Mouse (Mus musculus): ENCODE data around the gene Kcnip4.

The Kcnip4 gene

DNA sequence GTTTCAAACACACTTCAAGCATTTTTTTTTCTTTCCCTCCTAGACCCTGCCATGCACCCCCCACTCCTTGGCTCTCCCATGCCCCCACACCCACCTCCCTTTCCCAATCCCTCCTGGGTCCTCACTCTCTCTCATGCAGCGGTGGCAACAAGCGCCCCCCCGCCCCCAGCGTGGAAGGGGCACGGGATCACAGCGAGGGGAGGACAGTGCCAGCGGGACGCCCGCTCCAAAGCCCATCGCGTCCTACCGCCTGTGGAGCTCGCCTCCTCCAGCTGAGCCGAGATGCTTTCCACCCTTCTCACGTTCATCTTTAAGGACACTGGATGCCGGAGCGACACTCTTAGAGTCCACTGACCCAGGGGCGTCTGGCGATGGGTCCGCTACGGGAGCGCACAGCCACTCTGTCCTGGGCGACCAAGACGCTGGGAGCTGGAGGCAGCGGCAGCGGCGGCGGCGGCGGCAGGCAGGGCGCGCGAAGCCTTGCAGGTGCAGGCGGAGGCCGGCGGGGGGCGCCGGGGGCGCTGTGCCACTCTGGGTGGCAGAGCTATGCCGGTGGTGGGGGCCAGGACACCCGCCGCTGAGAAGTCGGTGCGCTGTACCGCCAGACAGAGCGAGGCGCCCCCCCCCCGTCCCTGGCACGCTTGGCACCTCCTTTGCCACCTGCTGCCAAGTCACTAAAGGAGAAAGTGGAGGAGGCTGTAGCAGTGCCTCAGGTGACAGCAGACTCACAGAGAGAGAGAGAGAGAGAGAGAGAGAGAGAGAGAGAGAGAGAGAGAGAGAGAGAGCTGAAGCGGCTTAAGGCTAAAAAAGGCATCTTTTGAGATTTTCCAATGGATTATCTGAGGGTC lies at the start of gene Kcnip4:
Kcnip4 (minus strand) TSS at position 514 of the 848 bp plus-strand sequence.
- no peak for DNase-seq (ENCODE audit: low read depth)

GRCm38 (mm10) chr5:49571876-49572275 lies 47.2 kb upstream of the Kcnip4 start:
- DNase-seq (ENCODE audit: low read depth), result no peak

DNA sequence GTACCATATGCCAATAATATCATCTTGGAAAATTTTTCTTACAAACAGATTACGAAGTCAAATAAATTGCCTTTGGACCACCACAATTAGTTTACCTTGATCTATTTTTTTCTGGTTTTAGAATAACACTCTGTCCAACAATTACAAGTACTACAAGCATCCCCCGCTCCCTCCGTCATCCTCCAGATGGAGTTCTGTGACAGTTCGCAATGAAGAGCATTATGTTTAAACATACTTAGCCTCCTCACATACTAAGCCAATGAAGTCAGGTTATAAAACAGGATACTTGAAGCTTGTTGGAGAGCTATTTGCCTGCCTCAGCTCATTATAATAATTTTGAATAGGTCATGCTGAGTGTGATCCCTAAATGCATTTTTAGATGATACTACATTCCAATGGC lies 39.0 kb upstream of the Kcnip4 start:
- no peak for DNase-seq (ENCODE audit: low read depth)

- DNase-seq (ENCODE audit: low read depth), result no peak
Measured at GRCm38 (mm10) chr5:49557436-49557835, 32.7 kb upstream of the Kcnip4 start.

DNA sequence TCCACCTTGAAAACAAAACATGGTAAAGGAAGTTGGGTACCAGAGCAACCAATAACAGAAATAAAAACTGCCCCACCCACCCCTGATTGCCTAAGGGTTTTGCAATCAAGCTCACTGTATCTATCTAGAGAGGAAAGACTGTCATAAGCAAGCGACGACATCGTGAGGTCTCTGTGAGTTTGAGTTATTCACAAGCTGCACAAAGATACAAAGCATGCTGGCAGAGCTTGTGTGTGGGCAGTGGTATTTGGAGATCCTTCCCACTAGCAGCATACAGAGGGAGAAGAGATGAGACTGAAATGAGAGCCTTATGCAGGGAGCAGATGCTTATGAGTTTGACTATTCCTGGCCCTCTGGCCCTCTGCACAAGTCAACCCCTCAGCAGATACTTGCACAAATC lies 23.2 kb upstream of the Kcnip4 start:
- DNase-seq (ENCODE audit: low read depth), result no peak

GRCm38 (mm10) chr5:49529362-49529761 lies 4.7 kb upstream of the Kcnip4 start:
- no peak for DNase-seq (ENCODE audit: low read depth)

DNA sequence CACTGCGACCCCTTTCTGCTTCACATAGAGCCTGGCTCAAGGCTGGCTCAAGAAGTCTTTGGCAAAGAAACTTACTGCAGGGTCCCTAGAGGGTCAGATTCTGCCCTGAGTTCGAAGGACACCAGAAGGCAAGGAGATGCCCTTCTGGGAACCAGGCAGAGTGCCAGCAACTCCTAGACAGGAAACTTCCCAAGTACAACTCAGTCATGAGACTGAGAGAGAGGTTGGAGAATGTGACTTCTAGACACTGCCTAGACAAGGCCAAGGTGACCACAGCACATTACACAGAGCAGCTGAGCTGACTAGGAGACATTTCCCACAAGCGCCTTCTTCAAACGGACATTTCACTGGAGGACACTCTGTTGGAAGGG lies 520 bp upstream of the Kcnip4 start:
- no peak for DNase-seq (ENCODE audit: low read depth)

DNA sequence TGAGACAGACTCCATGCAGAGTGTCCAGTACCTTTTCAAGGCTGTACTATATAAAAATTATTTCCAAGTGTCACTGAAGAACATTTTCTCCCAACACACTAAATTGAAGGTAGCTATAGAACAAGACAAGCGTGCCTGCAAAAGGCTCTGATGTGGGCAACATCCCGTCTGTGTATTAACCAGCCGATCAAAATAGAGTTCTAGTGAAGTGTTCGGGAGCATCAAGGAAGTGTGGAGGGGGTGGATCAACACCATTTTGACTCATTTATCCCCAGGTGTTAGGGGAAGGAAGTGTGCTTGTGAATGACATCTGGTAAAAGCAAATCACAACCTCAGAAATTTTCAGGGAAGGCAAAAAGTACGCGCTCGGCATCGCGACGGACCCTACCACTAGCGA lies 712 bp downstream of the Kcnip4 start:
- no peak for DNase-seq (ENCODE audit: low read depth)

GRCm38 (mm10) chr5:49522986-49523385 lies 1.7 kb downstream of the Kcnip4 start:
- no peak for DNase-seq (ENCODE audit: low read depth)

- DNase-seq (ENCODE audit: low read depth), result no peak
Measured at GRCm38 (mm10) chr5:49498743-49499142, 26.0 kb downstream of the Kcnip4 start.

DNA sequence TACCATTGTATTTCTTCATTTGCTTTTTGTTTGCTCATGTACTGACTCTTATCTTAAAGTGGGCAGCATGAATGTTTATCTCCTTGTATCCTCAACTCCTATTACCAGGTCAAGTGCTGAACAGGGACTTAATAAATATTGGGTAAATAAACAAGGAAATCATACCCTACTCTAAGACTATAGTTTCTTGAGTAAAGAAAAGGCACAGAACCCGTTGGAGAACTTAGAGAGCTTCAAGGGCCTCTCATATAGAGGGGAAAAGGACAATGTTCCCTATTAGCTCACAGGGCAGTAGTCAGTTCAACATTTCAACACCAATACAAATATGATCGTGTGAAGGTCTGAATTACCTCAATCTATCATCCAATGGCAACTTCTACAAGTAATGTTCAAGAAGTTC lies 37.4 kb downstream of the Kcnip4 start:
- no peak for DNase-seq (ENCODE audit: low read depth)

- no peak for DNase-seq (ENCODE audit: low read depth)
Measured at GRCm38 (mm10) chr5:49470738-49471137, 54.0 kb downstream of the Kcnip4 start.

DNA sequence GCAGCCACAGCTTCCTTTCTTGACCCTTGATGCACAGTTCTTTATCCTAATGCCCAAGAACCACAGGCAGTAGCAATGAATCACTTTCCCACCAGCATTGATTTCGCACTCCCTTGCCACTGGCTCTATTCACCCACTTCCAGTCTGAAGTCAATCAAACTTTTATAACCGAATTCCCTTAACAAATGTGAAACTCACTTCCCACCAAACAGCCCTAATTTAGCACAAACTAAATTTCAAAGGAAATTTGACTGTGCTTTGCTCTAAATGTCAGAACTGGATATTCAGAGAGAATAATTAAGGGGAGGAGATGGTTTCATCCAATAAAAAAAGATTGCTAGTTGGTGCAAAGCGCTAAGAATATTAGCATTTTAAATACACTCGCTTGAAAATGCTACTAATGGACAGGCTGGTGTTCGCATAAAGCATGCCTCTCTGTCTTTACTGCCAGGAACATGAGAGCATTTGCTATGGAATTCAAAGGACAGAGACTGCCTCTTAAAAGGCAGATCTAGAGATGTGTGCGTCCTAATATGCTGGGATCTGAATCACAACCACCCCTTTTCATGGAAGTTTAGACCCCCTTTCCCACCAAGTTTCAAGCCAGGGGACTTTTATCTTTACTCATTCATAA lies 63.9 kb downstream of the Kcnip4 start:
- no peak for DNase-seq (ENCODE audit: low read depth)

DNA sequence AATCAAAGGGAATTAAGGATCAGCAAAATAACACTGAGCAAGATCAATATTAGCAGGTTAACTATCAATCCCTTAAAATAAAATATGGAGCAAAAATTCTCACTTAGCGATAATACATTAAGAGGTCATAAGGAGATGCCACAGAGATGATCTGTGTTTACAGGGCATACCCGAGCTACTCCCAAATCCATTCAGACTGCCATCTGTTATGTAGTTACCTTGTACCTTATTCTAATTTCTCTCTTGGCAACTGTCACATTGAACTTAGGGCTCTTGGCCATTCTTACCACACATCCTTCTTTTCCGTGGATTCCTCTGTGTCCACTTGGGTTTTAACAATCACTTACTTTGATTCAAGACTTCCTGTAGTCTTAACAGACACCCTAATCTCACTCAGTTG lies 71.6 kb downstream of the Kcnip4 start:
- DNase-seq (ENCODE audit: low read depth), result no peak

DNA sequence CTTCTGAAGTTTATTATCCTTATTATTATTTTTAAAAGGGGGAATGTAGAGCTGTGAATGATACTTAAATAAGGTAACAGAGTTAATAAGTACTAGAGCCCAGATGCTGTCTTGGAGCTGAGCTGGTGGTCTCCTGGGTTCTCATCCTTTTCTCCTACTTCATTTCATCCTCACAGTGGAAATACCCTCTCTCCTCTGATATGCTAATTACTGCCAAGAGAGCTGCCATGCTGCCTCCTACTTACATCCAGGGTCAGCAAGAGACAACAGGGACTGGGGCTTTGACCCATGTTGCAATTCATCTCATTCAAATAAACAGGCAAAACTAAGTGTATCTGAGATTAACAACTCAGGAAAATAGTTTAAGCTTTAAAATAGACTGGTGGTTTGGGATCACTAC lies 73.4 kb downstream of the Kcnip4 start:
- DNase-seq (ENCODE audit: low read depth), result no peak

GRCm38 (mm10) chr5:49450876-49451275 lies 73.8 kb downstream of the Kcnip4 start:
- DNase-seq (ENCODE audit: low read depth), result no peak

DNA sequence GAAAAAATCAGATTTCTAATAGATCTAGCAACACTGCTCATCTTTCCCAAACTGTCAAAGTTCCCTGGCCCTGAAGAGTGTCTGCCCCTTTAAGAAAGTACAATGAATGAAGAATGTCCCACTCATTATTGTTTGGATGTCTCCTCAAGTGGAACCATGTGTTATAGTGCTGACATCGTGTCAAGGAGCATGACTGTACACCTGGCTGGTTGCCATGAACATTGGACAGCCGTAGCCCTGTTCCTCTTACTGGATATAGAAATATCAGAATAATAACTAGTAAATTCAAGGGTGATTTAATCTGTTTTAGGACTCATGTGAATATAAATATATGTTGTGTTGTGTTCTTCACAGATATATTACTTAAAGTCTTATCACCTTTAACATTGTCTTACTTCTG lies 87.5 kb downstream of the Kcnip4 start:
- DNase-seq (ENCODE audit: low read depth), result no peak

GRCm38 (mm10) chr5:49427689-49428088 lies 97.0 kb downstream of the Kcnip4 start:
- no peak for DNase-seq (ENCODE audit: low read depth)

- DNase-seq (ENCODE audit: low read depth), result no peak
Measured at GRCm38 (mm10) chr5:49419707-49420106, 105.0 kb downstream of the Kcnip4 start.

DNA sequence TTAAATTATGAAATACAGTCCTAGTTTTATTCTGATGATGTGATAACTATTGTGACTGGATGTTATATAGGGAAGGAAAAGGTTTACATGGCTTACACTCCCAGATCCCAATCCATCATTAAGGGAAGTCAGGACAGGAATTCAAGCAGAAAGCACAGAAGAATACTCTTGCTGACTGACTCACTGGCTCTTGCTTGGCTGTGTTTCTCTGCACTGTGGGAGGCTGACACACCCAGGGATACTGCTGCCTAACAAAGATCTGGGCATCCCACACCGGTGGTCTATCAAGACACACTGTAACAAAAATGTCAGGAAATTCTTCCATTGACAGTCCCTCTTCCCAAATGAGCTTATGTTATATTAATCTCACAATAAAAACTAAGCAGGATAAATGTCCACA lies 116.4 kb downstream of the Kcnip4 start:
- DNase-seq (ENCODE audit: low read depth), result no peak

DNA sequence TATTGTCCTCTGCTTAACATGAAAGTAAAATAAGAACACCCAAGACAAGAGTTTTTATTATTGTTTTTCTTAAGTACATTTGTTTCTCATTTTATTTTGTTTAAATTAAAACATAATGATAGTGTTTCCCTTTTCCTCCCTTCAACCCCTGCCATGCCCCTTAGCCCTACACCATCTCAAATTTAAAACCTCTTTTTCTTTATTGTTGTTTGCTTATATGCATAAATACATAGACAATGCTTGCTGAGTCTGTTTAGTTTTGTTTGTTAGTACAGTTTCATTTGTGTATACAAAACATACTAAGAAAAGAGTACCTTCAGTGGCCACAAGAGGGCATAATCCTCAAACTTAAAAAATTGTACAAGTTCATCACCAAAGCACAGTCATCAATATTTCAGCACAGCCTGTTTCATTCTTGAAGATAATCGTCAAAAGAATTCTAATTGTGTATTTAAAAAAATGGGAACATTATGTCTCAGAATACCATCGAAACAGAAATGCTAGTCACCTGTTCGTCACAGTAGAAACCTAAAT lies 154.1 kb downstream of the Kcnip4 start:
- no peak for DNase-seq (ENCODE audit: low read depth)

DNA sequence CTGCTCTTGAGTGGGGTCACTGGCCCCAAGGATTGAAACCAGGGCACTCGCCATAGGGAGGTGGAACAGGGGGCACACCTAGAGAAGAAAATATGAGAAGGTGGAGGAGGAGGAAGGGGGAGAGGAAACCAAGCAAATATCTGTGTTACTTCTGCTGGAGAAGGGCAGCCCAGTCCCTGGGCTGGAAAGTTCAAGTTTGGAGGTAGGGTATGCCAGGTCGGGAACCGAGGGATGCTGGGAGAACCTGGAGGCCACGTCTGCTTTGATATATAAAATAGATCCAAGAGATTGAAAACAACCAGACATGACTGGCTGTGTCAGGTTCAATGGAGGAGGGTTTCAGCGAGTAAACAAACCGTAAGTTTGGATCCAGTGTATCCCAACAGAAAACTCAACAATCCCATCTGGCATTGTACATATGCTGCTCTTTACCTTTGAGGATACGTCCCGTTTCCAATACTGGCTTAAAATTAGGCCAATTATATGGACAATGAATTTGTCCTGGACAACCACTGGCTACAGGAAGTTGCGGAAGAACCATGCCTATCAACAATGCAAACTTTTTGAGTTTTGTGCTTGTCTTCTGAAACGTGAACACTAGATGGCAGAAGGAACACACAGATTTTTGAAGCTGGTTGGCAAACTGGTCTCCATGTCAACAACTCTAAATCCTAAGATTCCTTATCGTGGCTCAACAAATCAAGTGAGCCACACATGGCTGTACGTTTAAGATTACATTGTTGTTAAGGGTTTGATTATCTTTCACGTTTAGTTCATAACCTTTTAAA lies 155.9 kb downstream of the Kcnip4 start:
- peak; percentile 36 for DNase-seq (ENCODE audit: low read depth)

GRCm38 (mm10) chr5:49356381-49356780 lies 168.3 kb downstream of the Kcnip4 start:
- DNase-seq (ENCODE audit: low read depth), result no peak
